Mouse (Mus musculus) E14TG2a.4 (cell line): Measurements from ENCODE around the gene Stk32b.

Experiments used
- H3K27me3 ChIP-seq: 2 replicates; pipeline ENCODE4 v1.6.1; 2014; ENCODE audit warnings: low read length, control low read depth; ENCODE audit not compliant: insufficient read depth
- H3K36me3 ChIP-seq: 2 replicates; pipeline ENCODE4 v1.6.1; 2014; ENCODE audit warnings: low read length, control low read depth; ENCODE audit not compliant: insufficient read depth
- H3K4me1 ChIP-seq: replicated peaks from 2 replicates; pipeline ENCODE4 v1.6.1; 2014; ENCODE audit warnings: low read depth, low read length, control low read depth
- H3K4me3 ChIP-seq: replicated peaks from 2 replicates; pipeline ENCODE4 v1.5.1; 2014; ENCODE audit warnings: mild to moderate bottlenecking, low read length
- H3K9me3 ChIP-seq: 2 replicates; pipeline ENCODE4 v1.6.1; 2014; ENCODE audit warnings: low read length, control low read depth
- CTCF ChIP-seq: conservative IDR thresholded peaks from 2 replicates; pipeline ENCODE4 v1.5.1; 2014; ENCODE audit warnings: low read length
- NANOG ChIP-seq: IDR thresholded peaks from 2 replicates; pipeline ENCODE4 v1.6.1; 2014; ENCODE audit warnings: borderline replicate concordance, low read length, mixed read lengths
- POU5F1 ChIP-seq: IDR thresholded peaks from 2 replicates; pipeline ENCODE4 v1.6.1; 2014; ENCODE audit warnings: low read length, borderline replicate concordance

The Stk32b gene

GRCm38 (mm10) chr5:37525363-37525762 is 191.6 kb downstream of the Stk32b start:
- Histone ChIP-seq H3K27me3 (no peaks in the 10 kb centered on the region), H3K4me3 (no peak overlapping the region), H3K4me1 (no peaks in the 10 kb centered on the region), H3K36me3 (no peaks in the 10 kb centered on the region), H3K9me3 (no peaks in the 10 kb centered on the region)
- TF ChIP-seq NANOG (no peak), CTCF (no peak), POU5F1 (no peak)

GRCm38 (mm10) chr5:37520441-37520840 is 196.5 kb downstream of the Stk32b start:
- Histone ChIP-seq H3K27me3 (no peaks in the 10 kb centered on the region), H3K4me3 (no peak overlapping the region), H3K9me3 (no peaks in the 10 kb centered on the region), H3K4me1 (no peaks in the 10 kb centered on the region), H3K36me3 (no peaks in the 10 kb centered on the region)
- no peak for TF ChIP-seq NANOG
- TF ChIP-seq POU5F1, result no peak
- no peak for TF ChIP-seq CTCF

GRCm38 (mm10) chr5:37512479-37512878 is 204.5 kb downstream of the Stk32b start:
- Histone ChIP-seq H3K27me3 (no peaks in the 10 kb centered on the region), H3K9me3 (no peaks in the 10 kb centered on the region), H3K4me3 (no peak overlapping the region), H3K4me1 (no peaks in the 10 kb centered on the region), H3K36me3 (no peaks in the 10 kb centered on the region)
- no peak for TF ChIP-seq CTCF
- TF ChIP-seq NANOG, result no peak
- TF ChIP-seq POU5F1, result no peak

GRCm38 (mm10) chr5:37506880-37507519 is 210.0 kb downstream of the Stk32b start:
- H3K4me3 ChIP-seq, result no peak overlapping the region
- no peaks in the 10 kb centered on the region for H3K36me3 ChIP-seq
- H3K4me1 ChIP-seq, result no peaks in the 10 kb centered on the region
- TF ChIP-seq NANOG (no peak), CTCF (no peak), POU5F1 (no peak)
- H3K9me3 ChIP-seq, result no peaks in the 10 kb centered on the region
- H3K27me3 ChIP-seq, result no peaks in the 10 kb centered on the region

- Histone ChIP-seq H3K36me3 (no peaks in the 10 kb centered on the region), H3K9me3 (peaks cover 22% of the 10 kb centered on the region), H3K27me3 (peaks cover 9% of the 10 kb centered on the region; the same call in 1 of the 2 replicates), H3K4me3 (no peak overlapping the region), H3K4me1 (no peaks in the 10 kb centered on the region)
- no peak for TF ChIP-seq NANOG
- no peak for TF ChIP-seq POU5F1
- no peak for TF ChIP-seq CTCF
These were observed 221.9 kb downstream of the Stk32b start for GRCm38 (mm10) chr5:37494984-37495476.

GRCm38 (mm10) chr5:37472025-37472608 is 244.9 kb downstream of the Stk32b start:
- H3K4me3 ChIP-seq, result no peak overlapping the region
- H3K9me3 ChIP-seq, result peaks cover 27% of the 10 kb centered on the region
- peaks cover 4% of the 10 kb centered on the region; the same call in 1 of the 2 replicates for H3K27me3 ChIP-seq
- TF ChIP-seq CTCF (no peak), NANOG (no peak), POU5F1 (no peak)
- H3K4me1 ChIP-seq, result peaks cover 10% of the 10 kb centered on the region
- no peaks in the 10 kb centered on the region for H3K36me3 ChIP-seq

GRCm38 (mm10) chr5:37471584-37471983 is 245.4 kb downstream of the Stk32b start:
- Histone ChIP-seq H3K4me3 (no peak overlapping the region), H3K27me3 (peaks cover 4% of the 10 kb centered on the region; the same call in 1 of the 2 replicates), H3K36me3 (no peaks in the 10 kb centered on the region), H3K9me3 (peaks cover 21% of the 10 kb centered on the region), H3K4me1 (peaks cover 10% of the 10 kb centered on the region)
- TF ChIP-seq POU5F1, result no peak
- no peak for TF ChIP-seq NANOG
- no peak for TF ChIP-seq CTCF

- H3K27me3 ChIP-seq, result peaks cover 4% of the 10 kb centered on the region; the same call in 1 of the 2 replicates
- H3K9me3 ChIP-seq, result no peaks in the 10 kb centered on the region
- no peak overlapping the region for H3K4me3 ChIP-seq
- peaks cover 10% of the 10 kb centered on the region for H3K4me1 ChIP-seq
- TF ChIP-seq POU5F1 (no peak), NANOG (no peak), CTCF (no peak)
- H3K36me3 ChIP-seq, result no peaks in the 10 kb centered on the region
These were observed 247.9 kb downstream of the Stk32b start for GRCm38 (mm10) chr5:37469031-37469430.
